Mouse (Mus musculus) neural tube, embryonic 11.5 days (tissue): ENCODE measurements around the gene Sod2. TPM values are rescaled to one million over a fixed set of nuclear protein-coding genes. Genes with fewer than 3 reads are reported as not detected.
"Not testable (repeated sequence)": the region's sequence is repeated elsewhere in the genome, so short reads cannot be mapped to it uniquely, and the experiment has no call there.

Experiments used
- ATAC-seq: fragments of 200-750 bp; cut with Nextera tagmentation; 2 replicates; pipeline ENCODE4 v1.8.0; 2017; ENCODE audit warnings: moderate number of reproducible peaks, mild to moderate bottlenecking, moderate TSS enrichment, moderate library complexity; ENCODE audit not compliant: insufficient read depth, low FRiP score, low TSS enrichment
- DNase-seq: peaks from one replicate; pipeline ENCODE4 v3.0.0-alpha.2; 2015; ENCODE audit warnings: low spot score
- H3K27ac ChIP-seq: fragments of 300-500 bp; sonication (generic); 2 replicates; pipeline ENCODE4 v1.5.1; 2014; ENCODE audit warnings: low read depth, mild to moderate bottlenecking, low read length
- H3K27me3 ChIP-seq: fragments of 300-500 bp; sonication (generic); 2 replicates; pipeline ENCODE4 v1.6.1; 2014; ENCODE audit warnings: mild to moderate bottlenecking, low read length, mixed read lengths; ENCODE audit not compliant: control insufficient read depth, insufficient read depth
- H3K36me3 ChIP-seq: fragments of 300-500 bp; sonication (generic); 2 replicates; pipeline ENCODE4 v1.6.1; 2014; ENCODE audit warnings: mild to moderate bottlenecking, low read length, moderate library complexity, mixed read lengths; ENCODE audit not compliant: control insufficient read depth, insufficient read depth
- H3K4me1 ChIP-seq: fragments of 300-500 bp; sonication (generic); 2 replicates; pipeline ENCODE4 v1.6.1; 2014; ENCODE audit warnings: low read length, mixed read lengths; ENCODE audit not compliant: control insufficient read depth, insufficient read depth
- H3K4me2 ChIP-seq: fragments of 300-500 bp; sonication (generic); 2 replicates; pipeline ENCODE4 v1.6.1; 2014; ENCODE audit warnings: low read depth, mild to moderate bottlenecking, moderate library complexity
- H3K4me3 ChIP-seq: fragments of 300-500 bp; sonication (generic); 2 replicates; pipeline ENCODE4 v1.5.1; 2014; ENCODE audit warnings: low read depth, low read length
- H3K9ac ChIP-seq: fragments of 300-500 bp; sonication (generic); 2 replicates; pipeline ENCODE4 v1.6.1; 2014; ENCODE audit warnings: mild to moderate bottlenecking, low read length
- H3K9me3 ChIP-seq: fragments of 300-500 bp; sonication (generic); 2 replicates; pipeline ENCODE4 v1.6.1; 2016; ENCODE audit warnings: low read length; ENCODE audit not compliant: control insufficient read depth
- WGBS: fragments of 180-500 bp; shearing (Covaris S2); extraction: QIAGEN DNeasy Blood & Tissue Kit; methylation state at CpG from one replicate; pipeline ENCODE4 v1.1.7; 2014; 5-methylcytosine and 5-hydroxymethylcytosine counted together
- polyA plus RNA-seq: library from polyadenylated mRNA; unstranded; fragments of >200 nt; fragmentation: Nextera tagmentation; extraction: Ambion mirVana; gene quantifications from 2 replicates; pipeline ENCODE4 v1.2.1, GENCODE M21; 2014

Sod2 gene
- polyA plus RNA-seq, 1 experiment from 2014 or later = 116 TPM

DNA sequence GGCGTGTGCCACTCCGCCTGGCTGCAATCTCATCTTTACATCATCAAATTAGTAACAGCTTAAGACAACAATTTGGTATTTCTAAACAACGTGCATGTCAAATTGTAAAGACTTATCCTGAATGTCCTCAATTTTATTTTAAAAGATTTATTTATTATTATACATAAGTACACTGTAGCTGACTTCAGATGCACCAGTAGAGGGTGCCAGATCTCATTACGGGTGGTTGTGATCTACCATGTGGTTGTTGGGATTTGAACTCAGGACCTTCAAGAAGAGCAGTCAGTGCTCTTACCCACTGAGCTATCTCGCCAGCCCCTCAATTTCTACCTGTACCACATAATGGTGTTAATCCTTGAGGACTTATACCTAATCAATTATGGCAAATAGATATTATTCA lies 4.4 kb upstream of the Sod2 start:
- not testable (repeated sequence) for ATAC-seq, H3K27ac ChIP-seq, H3K36me3 ChIP-seq, H3K9me3 ChIP-seq, DNase-seq, H3K4me1 ChIP-seq, H3K4me3 ChIP-seq, H3K27me3 ChIP-seq, H3K9ac ChIP-seq, H3K4me2 ChIP-seq
- 94% methylated on average over 5 of the region's 5 CpGs for WGBS

DNA sequence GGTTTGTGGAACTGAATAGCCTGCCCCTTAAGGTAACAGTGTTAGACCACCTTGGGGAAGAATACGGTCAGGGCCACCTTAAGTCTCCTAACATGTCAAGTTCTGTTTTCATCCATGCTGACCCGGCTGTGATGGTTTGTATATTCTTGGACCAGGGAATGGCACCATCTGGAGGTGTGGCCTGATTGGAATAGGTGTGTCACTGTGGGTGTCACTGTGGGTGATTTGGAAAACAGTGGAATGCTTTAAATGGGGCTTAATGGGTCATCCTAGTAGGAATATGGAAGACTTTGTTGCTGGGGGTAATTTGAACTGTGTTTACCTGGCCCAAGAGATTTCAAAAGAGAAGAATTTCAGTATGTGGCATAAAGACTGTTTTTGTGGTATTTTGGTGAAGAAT lies 2.2 kb upstream of the Sod2 start:
- not testable (repeated sequence) for H3K9me3 ChIP-seq, H3K4me1 ChIP-seq, H3K36me3 ChIP-seq, H3K4me2 ChIP-seq, ATAC-seq, H3K4me3 ChIP-seq, H3K9ac ChIP-seq, H3K27ac ChIP-seq, DNase-seq, H3K27me3 ChIP-seq
- 79% methylated on average over 2 of the region's 2 CpGs for WGBS

DNA sequence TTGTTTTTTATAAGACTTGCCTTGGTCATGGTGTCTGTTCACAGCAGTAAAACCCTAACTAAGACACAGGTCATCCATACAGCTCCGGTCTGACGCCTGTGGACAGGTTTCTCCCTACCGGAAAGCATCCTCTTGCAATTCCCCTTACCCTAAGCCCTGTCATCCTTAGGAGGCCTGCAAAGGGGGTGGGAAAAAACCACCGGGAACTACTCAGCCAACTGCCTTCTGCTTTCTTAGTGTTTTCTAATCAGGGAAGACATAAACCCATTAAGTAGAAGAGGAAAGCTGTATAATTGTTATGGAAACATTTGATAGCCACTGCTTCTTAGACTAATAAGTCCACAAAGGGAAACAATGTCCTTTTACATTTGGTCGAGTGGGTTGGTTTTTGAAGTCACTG lies 338 bp downstream of the Sod2 start:
- H3K36me3 ChIP-seq = no peaks in the 10 kb centered on the region
- no peaks in the 10 kb centered on the region for H3K9me3 ChIP-seq
- peaks cover 6% of the 10 kb centered on the region for H3K4me1 ChIP-seq
- no peak overlapping the region; the same call in 1 of the 2 replicates for H3K4me3 ChIP-seq
- H3K9ac ChIP-seq = peak overlapping the region; percentile 35; the same call in 1 of the 2 replicates
- WGBS = 48% methylated on average over 5 of the region's 5 CpGs
- no peak for DNase-seq
- no peak for ATAC-seq
- peak overlapping the region; percentile 72 for H3K4me2 ChIP-seq
- H3K27me3 ChIP-seq = no peaks in the 10 kb centered on the region
- no peak overlapping the region for H3K27ac ChIP-seq

DNA sequence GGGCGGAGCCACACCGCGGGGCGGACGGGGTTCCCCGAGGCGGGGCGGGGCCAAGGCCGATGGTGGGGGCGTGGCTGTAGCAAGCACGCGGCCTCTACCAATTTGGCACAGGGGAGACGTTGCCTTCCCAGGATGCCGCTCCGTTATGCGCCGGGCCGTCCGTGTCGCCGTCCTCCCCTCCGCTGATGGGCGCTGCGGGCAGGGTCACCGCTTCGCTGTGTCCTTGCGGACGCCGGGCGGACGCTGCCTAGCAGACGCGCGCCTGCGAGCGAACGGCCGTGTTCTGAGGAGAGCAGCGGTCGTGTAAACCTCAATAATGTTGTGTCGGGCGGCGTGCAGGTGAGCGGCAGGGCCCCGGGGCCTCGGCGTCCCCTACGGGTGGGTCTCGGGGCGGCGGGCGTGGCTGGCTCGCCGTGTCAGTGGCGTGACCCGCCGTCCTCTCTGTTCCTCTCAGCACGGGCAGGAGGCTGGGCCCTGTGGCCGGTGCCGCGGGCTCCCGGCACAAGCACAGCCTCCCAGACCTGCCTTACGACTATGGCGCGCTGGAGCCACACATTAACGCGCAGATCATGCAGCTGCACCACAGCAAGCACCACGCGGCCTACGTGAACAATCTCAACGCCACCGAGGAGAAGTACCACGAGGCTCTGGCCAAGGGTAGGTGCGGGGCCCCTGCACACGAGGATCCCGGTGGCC lies 1.2 kb downstream of the Sod2 start:
- peak; percentile 98 for ATAC-seq

DNA sequence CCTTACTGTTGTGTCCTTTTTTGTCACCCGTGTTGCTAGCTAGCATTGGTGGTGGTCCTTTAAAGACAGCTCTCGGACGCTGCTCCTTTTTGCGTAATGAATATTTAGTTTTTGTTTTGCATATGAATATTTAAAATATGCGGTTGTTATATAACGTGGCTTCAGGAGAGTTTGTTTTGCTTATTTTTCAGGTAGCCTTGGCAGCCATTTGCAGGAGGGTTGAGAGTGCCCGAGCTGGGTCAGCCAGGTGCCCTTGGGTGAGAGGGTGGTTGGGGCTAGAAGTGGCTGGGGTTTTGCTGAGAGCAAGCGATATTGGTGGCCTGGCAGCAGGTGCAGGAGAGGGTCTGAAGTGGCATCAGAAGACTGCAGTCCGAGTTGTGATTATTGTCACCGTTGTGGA lies 1.9 kb downstream of the Sod2 start:
- no peaks in the 10 kb centered on the region for H3K9me3 ChIP-seq

More for the DNA sequence above, 1.2 kb downstream of the Sod2 start:
- Histone ChIP-seq H3K4me2 (peak overlapping the region; percentile 72), H3K27me3 (no peaks in the 10 kb centered on the region), H3K4me3 (peak overlapping the region; percentile 82), H3K27ac (peak overlapping the region; percentile 81), H3K9ac (peak overlapping the region; percentile 75), H3K4me1 (peaks cover 6% of the 10 kb centered on the region), H3K36me3 (no peaks in the 10 kb centered on the region), H3K9me3 (no peaks in the 10 kb centered on the region)
- peak; percentile 98 for DNase-seq
- under 1% methylated on average over 72 of the region's 76 CpGs for WGBS

DNA sequence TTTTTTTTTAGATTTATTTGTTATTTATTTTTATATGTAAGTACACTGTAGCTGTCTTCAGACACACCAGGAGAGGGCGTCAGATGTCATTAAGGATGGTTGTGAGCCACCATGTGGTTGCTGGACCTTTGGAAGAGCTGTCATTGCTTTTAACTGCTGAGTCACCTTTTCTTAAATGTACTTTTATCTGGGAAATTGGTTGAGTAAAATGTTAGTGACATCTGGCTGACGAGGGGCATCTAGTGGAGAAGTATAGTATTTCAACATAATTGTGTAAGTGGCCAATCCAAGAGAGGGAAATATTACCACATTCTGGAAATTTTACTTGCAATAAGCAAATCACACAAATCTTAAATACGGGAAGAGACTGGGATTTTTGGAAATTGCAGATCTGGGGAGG lies 3.2 kb downstream of the Sod2 start:
- no peaks in the 10 kb centered on the region for H3K9me3 ChIP-seq
- no peak overlapping the region for H3K4me2 ChIP-seq
- H3K9ac ChIP-seq = no peak overlapping the region
- peaks cover 4% of the 10 kb centered on the region; the same call in 1 of the 2 replicates for H3K36me3 ChIP-seq
- ATAC-seq = no peak
- DNase-seq = peak; percentile 25
- WGBS = 56% methylated on average over 3 of the region's 3 CpGs
- no peak overlapping the region for H3K4me3 ChIP-seq
- no peak overlapping the region for H3K27ac ChIP-seq
- H3K4me1 ChIP-seq = peaks cover 6% of the 10 kb centered on the region
- no peaks in the 10 kb centered on the region for H3K27me3 ChIP-seq

More for the DNA sequence above, 1.9 kb downstream of the Sod2 start:
- H3K4me2 ChIP-seq = peak overlapping the region; percentile 72
- H3K4me3 ChIP-seq = peak overlapping the region; percentile 82
- H3K36me3 ChIP-seq = no peaks in the 10 kb centered on the region
- ATAC-seq = no peak
- 5% methylated on average over 10 of the region's 10 CpGs for WGBS
- peak overlapping the region; percentile 75 for H3K9ac ChIP-seq
- peaks cover 6% of the 10 kb centered on the region for H3K4me1 ChIP-seq
- no peaks in the 10 kb centered on the region for H3K27me3 ChIP-seq
- peak overlapping the region; percentile 81; the same call in 1 of the 2 replicates for H3K27ac ChIP-seq
- DNase-seq = no peak

DNA sequence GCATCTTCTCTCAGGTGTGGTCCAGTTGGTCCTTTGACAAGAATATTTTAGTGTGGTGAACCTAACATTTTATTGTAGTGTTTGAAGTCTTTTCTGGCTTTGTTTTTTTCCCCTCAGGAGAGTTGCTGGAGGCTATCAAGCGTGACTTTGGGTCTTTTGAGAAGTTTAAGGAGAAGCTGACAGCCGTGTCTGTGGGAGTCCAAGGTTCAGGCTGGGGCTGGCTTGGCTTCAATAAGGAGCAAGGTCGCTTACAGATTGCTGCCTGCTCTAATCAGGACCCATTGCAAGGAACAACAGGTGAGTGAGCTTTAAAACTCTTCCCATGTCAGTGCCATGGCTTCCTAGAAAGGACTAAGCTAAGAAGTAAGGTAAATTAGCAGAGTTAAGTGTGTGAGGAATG lies 6.7 kb downstream of the Sod2 start:
- no peak overlapping the region for H3K9ac ChIP-seq
- peaks cover 6% of the 10 kb centered on the region for H3K4me1 ChIP-seq
- H3K4me2 ChIP-seq = no peak overlapping the region
- WGBS = 77% methylated on average over 3 of the region's 3 CpGs
- H3K27me3 ChIP-seq = no peaks in the 10 kb centered on the region
- H3K4me3 ChIP-seq = no peak overlapping the region
- ATAC-seq (no peak), DNase-seq (no peak)
- H3K36me3 ChIP-seq = peaks cover 4% of the 10 kb centered on the region; the same call in 1 of the 2 replicates
- H3K27ac ChIP-seq = no peak overlapping the region
- no peaks in the 10 kb centered on the region for H3K9me3 ChIP-seq

DNA sequence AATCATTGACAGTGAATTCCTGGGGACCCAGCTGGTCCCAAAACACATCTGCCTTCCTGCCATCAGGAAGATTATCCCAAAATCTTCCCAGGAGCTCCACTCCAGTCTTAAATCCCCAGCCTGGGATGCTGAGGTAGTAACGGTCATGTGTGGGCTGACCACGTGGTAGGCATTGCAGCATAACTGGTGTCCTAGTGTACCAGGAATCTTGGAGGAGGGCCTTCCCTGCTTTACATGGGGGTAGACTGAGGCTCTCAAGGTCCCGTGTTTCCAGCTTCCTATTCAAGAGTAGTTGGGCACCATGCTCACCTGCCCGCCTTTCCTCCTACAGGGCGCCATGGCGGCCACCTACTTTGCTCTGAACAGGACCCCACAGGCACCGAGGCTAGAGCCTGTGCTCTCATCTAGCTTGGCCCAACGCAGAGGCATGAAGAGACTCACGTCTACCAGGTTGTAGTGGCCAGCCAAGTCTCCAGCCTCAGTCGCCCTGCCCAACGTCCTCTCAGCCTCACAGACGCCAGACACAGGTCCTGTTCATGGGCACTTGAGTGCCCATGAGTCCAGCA lies 30.1 kb downstream of the Sod2 start:
- ATAC-seq, H3K4me3 ChIP-seq, H3K4me1 ChIP-seq, H3K27ac ChIP-seq, H3K4me2 ChIP-seq, H3K9ac ChIP-seq, DNase-seq, H3K36me3 ChIP-seq, H3K9me3 ChIP-seq, H3K27me3 ChIP-seq: not testable (repeated sequence)
- 92% methylated on average over 3 of the region's 12 CpGs for WGBS
